Mouse (Mus musculus) cerebellum, postnatal 4 days (tissue): ENCODE measurements around the gene Acacb.
A peak's percentile ranks its signal among the peaks of the same experiment; 100 is the strongest.

Source experiments
- DNase-seq, 2 experiments: peaks; one replicate each; pipeline ENCODE4 v3.0.0; 2022; ENCODE audit warnings: low spot score in 2 of 2, mixed read lengths in 1 of 2

Gene Acacb

DNA sequence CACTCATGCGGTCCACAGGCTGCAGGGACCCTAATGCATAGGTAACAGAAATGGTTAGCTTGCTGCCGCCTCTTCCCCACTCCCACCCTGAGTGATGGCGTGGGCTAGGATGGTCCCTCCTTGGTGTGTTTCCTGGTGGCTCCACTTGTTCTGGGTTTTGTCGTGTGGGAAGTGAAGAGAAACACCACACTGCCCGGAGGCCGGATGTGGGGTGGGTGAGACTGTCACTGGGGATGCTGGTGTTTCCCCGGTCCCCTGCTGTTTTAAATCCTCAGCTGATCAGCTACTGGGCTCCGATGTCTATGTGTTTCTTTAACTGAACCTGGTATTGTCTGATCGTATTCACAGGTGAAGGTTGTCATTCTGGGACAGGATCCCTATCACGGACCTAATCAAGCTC, 10.8 kb upstream of the Acacb start:
- no peak for DNase-seq

DNA sequence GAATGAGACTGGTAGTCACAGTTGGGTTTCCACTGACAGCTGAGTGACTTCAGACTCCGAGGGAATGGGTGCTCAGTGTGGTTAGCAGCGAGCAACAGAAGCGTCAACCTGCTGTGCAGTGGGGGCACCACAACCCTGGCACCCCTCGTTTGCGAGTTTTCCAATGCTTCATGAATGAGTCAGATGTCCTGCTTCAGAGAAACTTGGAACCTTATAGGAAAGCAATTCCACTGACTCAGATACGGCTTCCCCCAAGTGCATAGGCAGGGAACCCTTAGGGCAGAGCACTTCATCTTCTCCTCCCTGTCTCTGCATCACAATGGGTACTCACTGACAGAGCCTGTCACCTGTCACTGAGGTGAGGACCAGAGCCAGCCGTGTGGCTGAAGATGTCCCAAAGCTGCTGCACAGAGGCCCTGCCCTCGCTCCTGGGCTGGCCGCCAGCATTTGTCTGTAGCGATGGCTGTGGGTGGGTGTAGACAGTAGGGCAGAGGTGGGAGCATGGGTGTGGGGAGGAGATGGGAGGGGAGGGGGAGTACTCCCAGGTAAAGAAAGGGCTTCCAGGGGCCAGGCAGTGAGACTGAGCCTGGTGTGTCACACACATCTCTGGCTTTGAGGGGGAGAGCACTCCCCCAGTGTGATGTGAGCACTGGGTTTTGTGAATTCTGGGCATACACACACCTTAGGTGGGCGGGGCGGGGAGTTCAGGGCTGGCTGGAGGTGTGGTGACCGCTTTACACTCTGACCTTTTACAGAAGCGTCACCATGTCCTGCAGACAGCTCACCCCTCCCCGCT, 8.7 kb upstream of the Acacb start:
- no peak for DNase-seq

DNA sequence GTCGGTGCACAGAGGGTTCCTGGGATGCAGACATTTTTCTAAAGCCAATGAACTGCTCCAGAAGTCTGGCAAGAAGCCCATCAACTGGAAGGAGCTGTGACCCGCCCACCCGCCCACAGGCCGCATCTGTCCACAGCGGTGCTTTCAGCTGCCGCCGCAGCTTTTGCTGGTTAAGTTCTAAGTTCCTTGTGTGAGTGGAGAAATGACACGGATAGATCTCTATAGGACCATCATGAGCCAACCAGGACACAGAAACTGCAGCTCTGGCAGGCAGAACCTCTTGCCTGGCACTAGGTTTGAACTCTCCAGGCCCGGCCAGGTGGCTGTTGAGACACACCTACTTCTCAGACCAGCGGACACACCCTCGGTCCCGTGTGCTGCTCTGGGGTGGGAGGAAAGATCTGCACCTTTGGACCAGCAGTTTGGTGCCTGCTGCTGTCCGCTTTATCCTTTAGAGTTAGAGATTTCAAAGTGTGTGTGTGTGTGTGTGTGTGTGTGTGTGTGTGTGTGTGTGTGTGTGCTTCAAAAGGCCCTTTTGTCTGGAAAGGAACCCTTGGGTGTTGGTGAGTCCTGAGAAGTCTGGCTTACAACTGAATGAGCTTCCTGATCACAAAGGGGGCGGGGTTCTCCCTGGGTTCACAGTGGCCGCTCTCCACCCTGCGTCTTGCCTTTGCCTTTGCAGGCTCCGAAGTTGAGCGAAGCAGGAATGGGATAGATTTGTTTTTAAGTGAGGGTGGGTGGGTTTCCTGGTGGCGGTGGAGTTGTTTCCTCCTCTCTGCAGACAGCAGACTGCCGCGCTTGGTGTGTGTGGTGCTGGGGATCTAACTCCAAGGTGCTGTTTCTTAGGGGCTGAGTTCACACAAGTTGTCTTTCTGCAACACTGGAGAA, 7.8 kb upstream of the Acacb start:
- no peak for DNase-seq

DNA sequence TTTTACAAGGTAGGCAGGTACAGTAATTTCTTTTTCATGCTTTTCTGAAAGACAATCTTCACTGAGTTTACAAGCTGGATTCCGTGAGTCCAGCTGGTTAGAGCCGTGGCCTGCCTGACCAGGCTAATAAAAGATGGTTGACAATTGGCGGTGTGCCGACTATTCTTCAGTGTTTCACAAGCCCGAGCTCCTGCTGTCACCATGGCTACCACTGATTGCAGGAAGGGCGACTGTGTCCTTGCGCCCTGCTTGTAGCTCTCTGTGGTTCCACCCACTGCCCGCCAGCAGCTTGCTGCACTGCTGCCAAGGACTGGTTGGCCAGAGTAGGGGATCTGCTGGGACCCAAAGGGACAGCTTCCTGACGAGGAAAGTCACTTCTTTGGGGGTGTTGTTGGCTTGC, 7.2 kb upstream of the Acacb start:
- DNase-seq, result peak in 1 of 2 experiments; percentile 81

DNA sequence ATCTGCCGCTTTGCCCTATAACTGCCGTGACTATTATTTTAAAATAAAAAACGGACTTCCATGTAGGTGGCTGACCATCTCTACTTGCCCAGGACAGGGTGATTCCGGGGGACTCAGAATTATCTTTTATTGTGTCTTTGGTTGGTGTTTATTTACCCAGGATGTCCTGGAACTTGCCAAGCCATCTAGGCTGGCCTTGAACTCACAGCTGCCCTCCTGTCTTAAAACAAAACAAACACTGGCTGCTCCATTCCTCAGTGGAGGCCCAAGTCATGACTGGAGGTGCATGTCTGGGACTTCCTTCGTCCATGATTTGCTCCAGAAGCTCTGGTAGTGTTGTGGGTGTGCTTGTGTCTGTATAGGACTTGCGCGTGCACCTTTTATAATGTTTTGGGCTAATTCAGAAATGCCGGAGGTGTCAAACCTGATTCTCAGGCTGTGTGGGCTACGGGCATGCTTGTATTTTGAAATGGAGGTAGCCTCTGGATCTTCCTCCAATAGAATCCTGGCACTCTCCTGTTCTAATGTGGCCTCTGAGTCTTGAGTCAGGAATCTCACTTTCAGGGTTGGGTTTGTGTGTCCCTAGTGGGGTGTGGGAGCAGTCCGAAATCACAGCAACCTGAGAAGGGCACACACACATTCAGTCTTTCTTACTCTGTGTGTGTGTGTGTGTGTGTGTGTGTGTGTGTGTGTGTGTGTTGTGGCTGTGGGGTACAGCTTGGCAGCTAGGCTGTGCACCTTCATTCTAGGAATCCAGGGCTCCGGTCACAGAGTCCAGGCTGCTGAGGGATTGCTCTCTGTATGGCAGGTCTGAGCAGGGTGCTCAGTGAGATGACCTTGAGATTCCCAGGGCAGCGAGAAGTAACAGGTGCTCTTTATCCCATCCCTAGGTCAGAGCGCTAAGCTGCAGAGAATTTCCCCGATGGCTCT, 973 bp downstream of the Acacb start:
- no peak for DNase-seq

DNA sequence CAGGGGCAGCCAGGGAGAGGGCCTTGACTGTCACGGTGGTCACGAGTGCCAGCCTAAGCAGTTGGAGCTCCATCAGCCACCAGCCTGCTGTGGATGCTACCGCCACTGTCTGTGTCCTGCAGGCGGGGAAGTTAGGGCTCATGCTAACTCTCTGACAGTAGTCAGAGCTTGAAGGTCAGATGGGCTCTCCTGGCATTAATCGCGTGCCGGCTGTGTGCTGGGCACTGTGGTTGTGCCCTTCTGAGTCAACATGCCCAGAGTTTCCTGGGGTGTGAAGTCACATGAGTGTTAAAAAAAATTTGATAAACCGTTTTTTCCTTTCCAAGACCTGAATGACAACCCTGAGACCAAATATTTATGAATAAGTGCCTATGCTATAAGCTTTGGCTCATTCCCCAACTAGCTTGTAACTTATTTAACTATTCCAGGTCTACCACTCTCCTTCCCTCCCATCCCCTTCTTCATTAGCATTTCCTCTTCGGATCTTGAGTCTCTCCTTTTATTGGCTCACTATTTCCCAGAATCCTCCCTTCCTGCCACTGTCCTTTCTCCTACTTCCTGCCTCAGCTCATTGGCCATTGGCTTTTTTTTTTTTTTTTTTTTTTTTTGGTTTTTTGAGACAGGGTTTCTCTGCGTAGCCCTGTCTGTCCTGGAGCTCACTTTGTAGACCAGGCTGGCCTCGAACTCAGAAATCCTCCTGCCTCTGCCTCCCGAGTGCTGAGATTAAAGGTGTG, 6.2 kb downstream of the Acacb start:
- DNase-seq, result no peak

- no peak for DNase-seq
Observed at GRCm38 (mm10) chr5:114153490-114153889, 7.2 kb downstream of the Acacb start.

DNA sequence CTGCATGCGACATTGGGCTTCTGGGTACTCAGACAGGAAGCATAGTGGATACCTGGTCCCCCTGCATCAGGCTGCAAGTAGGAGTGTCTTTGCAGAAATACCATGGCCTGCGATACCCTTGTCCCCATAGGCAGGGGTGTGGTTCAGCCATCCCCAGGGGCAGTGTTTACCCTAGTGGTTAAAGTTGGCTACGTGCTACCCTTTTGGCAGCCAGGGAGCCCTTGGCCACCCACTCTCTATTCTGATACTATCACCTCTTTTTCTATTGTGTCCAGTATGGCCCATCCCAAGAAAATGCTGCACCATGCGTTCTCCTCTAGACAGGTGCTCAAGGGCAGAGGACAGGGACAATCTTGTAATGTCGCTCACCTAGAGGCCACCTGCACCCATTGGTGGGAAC, 8.4 kb downstream of the Acacb start:
- no peak for DNase-seq

DNA sequence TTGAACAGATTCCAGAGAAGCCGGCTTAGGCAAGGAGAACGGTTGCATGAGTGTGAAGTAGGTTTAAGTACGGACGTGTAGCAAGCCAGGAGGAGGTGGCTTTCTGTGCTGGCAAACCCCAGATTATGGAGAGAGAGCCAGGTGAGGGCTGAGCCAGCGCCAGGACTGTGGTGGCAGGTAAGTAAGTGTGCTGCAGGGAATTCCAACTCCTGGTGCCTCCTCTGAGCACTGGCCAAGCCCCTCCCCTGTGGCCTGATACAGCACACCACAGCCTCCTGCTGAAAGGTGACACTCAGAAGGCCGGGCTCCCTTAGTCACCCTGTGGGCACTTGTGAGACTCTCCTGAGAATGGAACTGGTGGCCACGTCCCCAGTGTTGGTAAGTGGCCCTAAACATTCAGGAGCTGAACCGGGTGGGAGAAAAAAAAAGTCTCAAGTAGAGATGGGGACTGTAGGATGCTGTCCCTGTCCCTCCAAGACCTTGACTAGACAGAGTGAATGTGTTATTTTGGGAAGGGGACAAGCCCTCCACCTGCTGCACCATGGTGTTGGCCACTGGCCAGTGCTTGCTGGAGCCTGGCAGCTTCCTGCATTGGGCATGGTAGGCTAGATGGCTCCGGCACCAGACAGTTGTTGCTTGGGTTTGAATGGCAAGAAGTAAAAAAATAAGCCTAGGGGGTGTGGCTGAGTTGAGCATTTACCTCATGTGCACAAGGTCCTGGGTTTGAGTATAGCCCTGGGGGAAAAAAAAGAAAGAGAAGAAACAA, 9.0 kb downstream of the Acacb start:
- no peak for DNase-seq

DNA sequence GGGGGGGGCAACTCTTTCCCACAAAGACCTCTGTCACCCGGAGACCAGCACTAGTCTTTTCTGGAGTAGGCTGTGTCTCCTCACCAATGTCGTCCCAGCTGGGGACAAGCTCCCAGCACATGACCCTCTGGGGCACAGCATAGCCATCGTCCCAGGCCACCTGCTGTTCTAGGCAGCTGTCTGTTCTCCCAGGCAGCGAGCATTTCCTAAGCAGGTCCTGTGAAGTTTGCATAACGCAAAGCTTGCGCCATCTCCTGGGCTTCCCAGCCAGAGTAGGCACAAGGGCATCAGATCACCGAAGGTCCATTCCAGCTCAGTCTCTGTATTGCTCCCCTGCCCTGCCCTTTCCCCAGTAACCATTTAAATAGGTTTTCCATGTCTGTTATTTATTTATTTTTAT, 10.9 kb downstream of the Acacb start:
- no peak for DNase-seq

DNA sequence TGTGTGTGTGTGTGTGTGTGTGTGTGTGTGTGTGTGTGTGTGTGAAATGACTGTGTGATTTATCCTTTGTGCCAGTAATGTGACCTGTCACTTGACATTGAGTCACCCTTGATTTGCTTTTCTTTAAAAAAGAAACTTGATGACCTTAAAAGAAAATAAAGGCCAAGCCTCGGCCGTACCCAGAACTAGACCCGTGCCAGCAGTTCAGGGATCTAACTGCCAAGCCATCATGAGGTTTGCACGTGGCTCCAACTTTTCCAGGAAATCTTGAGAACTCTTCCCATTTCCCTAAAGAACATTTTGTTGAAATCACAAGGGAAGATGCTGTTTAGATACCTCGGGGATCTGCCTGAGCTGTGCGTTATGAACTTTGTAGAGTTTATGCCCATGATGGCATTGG, 15.1 kb downstream of the Acacb start:
- DNase-seq, result no peak

DNA sequence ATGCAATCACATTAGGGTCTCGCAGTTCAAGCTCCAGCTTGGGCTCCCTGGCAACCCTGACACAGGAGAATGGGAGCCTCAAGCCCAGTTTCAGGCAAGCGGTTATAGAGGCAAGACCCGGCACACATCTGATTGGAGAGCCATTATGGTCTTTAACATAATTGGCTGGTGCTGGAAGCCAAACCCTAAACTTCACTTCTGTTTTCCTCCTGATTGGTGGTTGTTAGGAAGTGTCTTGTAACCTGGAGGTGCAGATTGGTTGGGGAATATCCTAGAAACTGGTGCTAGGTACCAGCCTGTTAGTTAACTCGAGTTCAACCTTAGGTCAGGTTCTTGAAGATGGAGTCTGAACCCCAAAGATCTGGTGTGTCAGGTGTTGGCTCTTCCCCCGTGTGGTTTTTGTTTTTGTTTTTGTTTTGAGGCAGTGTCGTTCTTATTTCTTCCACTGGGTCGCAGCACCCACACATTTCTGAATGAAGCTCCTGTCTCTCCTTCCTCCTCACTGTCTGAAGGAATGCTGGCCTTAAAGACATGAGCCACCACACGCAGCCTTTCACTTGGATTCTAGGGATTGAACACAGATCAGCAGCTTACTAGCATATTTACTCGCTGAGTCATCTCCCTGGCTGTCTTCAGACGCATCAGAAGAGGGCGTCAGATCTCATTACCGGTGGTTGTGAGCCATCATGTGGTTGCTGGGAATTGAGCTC, 15.9 kb downstream of the Acacb start:
- no peak for DNase-seq

- no peak for DNase-seq
Observed at GRCm38 (mm10) chr5:114163117-114163696, 16.9 kb downstream of the Acacb start.

- no peak for DNase-seq
Observed at GRCm38 (mm10) chr5:114170345-114170744, 24.0 kb downstream of the Acacb start.

- no peak for DNase-seq
Observed at GRCm38 (mm10) chr5:114172936-114173335, 26.6 kb downstream of the Acacb start.

DNA sequence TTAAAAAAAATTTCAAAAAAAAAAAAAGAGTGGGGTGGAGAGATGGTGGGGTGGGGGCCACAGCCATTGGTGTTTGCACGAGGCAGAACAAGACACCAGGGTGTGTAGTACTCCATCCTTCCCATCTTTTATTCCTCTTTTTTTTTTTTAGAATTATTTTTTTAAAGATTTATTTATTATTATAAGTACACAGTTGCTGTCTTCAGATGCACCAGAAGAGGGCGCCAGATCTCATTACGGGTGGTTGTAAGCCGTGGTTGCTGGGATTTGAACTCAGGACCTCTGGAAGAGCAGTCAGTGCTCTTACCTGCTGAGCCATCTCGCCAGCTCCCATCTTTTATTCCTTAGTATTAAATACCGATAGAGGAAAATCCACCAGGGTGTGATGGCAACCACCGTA, 27.1 kb downstream of the Acacb start:
- DNase-seq, result no peak

- DNase-seq, result no peak
Observed at GRCm38 (mm10) chr5:114173877-114174581, 27.7 kb downstream of the Acacb start.

DNA sequence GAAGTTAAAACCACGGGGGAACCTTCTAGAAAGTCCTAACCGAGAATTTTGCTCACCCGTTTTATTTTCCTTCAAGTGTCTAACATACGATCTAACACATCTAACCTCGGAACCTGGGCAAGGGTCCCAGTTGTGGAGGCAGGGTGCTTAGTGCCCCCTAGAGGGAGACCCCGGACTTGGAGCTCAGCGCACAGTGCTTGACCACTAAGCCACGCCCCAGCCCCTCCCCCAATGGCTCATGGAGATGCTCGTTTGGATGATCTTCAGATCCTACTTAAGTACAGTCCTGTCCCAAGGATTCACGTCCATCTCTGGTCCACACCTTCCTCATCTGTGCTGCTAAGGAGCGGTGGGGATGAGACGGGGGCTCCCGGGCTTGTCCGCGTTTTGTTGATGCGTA, 28.3 kb downstream of the Acacb start:
- DNase-seq, result peak in 1 of 2 experiments; percentile 35
